Mouse (Mus musculus) embryo, embryonic 9.5 days (tissue): ENCODE data around the gene Kcnj10.

Experiments used
- DNase-seq: peaks from one replicate; pipeline ENCODE4 v3.0.0-alpha.2; 2017; ENCODE audit errors: extremely low spot score

Kcnj10 gene

GRCm38 (mm10) chr1:172376758-172377458 is 35.9 kb downstream of the Kcnj10 start:
- peak; percentile 24 for DNase-seq

GRCm38 (mm10) chr1:172380066-172380465 is 39.1 kb downstream of the Kcnj10 start:
- no peak for DNase-seq

DNA sequence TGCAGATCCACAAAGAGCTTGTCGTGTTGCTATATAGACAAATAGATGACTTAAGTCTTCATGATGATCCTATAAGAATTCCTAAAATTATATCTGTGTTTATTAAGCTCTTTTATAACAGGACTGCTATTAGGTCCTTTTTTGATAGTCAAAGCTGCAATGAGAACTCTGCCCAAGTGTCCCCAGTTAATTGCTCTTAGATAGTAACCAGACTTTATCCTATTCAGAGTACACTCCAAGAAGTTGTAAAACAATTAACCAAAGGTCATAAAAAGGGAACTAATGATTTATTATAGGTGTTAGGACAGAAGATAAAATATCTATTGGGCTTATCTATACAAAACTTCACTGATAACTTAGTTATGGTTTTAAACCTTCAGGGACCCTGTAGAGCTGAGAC is 41.1 kb downstream of the Kcnj10 start:
- DNase-seq, result no peak

DNA sequence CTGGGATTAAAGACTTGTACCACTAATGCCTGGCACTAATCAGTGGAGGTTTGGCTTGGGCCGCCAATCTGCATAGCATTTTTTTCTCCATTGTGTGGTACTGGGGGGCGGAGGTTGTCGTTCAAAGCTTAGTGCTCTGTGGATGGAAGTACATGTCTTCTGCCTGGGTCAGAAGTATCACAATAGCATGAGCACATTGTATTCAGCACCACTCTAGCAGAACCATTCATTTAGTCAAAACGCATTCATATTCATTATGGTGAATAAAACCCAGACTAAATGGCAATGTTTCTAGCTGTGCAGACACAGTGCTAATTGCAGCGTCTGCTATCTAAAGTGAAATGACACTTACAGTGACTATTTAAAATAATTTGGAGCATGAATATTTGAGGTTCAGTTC is 46.2 kb downstream of the Kcnj10 start:
- DNase-seq, result no peak

DNA sequence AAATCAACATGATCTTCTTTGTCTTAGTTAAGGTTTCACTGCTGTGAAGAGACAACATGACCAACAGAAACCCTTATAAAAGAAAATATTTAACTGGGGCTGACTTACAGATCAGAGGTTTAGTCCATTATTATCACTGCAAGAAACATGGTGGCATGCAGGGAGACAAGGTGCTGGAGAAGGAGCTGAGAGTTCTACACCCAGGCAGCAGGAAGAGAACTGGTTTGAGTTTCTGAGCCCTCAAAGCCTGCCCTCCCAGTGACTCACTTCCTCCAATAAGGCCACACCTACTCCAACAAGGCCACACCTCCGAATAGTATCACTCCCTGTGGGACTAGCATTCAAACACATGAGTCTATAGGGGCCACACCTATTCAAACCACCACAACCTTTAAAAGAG is 49.8 kb downstream of the Kcnj10 start:
- DNase-seq, result no peak

- no peak for DNase-seq
These were observed 51.0 kb downstream of the Kcnj10 start for GRCm38 (mm10) chr1:172391807-172392581.

- no peak for DNase-seq
These were observed 51.7 kb downstream of the Kcnj10 start for GRCm38 (mm10) chr1:172392643-172393170.

GRCm38 (mm10) chr1:172393739-172394138 is 52.7 kb downstream of the Kcnj10 start:
- DNase-seq, result no peak

- DNase-seq, result no peak
These were observed 56.2 kb downstream of the Kcnj10 start for GRCm38 (mm10) chr1:172396996-172397752.

DNA sequence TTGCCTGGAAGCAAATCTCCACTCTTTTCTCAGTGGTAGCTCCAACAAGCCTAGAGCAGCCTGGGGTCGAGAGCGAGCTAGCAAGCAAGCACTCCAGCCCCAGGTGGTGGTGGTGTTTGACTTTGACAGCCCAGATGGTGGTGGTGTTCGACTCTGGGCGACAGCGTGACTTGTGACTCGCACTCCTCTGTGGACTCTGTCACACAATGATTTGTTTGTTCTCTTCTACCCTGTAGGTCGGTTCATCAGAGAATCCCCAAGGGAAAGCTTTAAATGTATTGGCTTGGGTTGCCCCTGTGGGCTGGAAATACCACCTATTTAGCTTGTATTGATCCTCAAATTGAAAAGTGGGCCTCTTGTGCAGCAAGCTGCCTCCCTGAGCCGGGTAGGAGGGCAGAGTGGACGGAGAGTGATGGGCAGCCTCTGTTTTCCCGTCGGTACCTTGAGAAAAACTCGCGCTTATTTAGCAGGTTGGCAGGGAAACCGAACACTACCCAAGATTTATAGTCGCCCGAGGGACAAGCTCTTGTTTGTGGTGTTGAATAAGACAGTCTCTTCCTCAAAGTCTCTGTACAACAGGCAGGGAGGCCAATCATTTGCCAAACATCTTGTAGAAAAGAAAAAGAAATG is 65.2 kb downstream of the Kcnj10 start:
- no peak for DNase-seq

DNA sequence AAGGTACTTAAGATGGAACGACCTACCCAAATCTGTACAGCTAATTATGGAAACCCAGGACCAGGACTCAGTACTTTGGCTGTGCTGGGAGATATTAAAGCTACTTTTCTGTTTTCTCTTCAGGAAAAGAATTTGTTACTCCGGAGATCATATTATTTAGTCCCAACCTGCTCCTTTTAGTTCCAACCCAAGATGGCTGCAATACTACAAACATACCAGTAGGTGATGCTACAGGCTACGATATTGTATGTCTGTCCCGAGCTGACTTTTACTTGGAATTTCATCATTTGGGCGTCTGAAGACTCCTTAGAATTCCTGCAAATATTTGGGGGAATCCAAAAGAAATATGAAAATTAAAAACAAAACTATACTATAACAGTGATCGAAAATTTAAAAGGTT is 68.0 kb downstream of the Kcnj10 start:
- DNase-seq, result peak; percentile 55

GRCm38 (mm10) chr1:172409431-172409830 is 68.4 kb downstream of the Kcnj10 start:
- DNase-seq, result no peak

DNA sequence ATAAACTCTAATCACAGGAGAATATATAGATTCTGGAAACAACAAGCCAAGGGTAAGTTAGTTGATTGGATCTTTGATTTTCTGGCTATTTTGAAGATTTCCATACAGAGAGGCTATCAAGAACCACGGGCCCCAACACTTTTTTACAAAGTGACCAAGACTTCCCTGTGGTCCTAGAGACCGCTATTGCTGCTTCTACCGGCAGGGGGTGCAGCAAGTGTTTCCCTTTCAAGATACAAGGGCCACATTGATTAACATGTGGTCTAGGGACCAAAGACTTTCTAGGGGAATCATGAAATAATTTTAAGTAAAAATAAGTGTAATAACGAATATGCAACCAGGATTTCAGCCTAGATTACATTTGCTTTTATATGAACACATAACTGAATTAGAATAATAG is 69.8 kb downstream of the Kcnj10 start:
- DNase-seq, result peak; percentile 67

DNA sequence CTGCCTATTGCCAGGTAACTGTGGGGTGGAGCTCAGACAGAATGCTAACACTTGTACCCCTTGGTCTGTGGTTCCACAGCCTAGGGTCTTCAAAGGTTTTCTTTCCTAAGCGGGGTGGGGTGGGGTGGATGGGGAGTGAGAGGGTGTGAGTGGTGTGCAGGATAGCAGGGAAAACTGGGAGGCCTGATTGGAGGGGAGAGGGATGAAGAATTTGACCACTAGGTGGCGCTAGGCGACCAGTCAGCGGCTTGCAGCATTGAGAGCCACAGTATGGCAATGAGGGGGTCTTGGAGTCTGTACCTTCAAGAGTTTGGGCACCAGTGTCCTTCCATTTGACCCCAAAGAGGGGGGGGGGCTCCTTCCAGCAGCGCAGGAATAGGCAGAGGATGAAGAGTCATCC is 71.2 kb downstream of the Kcnj10 start:
- peak; percentile 82 for DNase-seq

DNA sequence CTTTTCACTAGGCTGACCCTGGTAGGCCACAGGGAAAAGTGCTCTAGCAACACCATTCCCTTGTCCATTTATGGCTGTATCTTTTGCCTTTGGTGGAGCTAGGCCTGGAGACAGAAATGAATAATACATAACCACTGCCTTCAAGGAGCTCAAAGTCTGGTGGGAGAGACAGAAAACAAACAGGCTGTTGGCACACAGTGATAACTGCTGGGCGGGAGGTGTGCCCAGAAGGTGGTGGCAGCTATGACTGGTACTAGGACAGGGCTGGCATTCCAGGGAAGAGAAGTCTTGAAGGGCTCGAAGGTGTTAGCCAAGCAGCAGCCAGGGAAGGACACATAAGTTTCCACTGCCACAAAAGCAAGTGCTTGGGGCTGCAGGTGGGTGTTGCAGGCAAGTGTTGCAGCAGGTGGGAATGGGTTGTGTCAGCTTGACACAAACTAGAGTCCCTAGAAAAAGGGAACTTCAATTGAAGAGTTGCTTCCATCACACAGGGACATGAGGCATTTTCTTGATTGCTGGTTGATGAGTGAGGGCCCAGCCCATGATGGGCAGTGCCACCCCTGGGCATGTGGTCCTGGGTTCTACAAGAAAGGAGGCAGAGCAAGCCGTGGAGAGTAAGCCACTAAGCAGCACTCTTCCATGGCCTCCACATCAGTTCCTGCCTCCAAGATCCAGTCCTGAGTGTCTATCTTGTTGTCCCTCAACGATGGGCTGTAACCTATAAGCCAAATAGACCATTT is 72.7 kb downstream of the Kcnj10 start:
- no peak for DNase-seq

DNA sequence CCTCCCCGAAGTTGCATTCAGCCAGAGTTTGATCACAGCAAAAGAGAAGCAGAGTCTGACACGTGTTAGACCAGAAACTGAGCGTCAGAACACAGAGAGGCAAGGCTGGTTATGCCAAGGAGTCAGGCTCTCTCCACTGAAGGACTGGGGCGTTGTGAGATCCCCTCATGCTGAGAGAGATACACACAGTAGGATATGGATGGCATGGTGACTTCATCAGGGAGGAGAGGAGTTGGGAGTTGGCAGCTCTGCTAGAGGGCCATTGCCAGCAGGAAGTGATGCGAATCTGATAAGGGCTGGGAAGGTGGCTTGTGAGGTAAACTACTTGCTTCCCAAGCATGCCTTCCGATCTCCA is 73.2 kb downstream of the Kcnj10 start:
- no peak for DNase-seq

- no peak for DNase-seq
These were observed 74.1 kb downstream of the Kcnj10 start for GRCm38 (mm10) chr1:172415061-172415460.

- no peak for DNase-seq
These were observed 77.2 kb downstream of the Kcnj10 start for GRCm38 (mm10) chr1:172418173-172418572.

- DNase-seq, result no peak
These were observed 77.6 kb downstream of the Kcnj10 start for GRCm38 (mm10) chr1:172418642-172419041.

DNA sequence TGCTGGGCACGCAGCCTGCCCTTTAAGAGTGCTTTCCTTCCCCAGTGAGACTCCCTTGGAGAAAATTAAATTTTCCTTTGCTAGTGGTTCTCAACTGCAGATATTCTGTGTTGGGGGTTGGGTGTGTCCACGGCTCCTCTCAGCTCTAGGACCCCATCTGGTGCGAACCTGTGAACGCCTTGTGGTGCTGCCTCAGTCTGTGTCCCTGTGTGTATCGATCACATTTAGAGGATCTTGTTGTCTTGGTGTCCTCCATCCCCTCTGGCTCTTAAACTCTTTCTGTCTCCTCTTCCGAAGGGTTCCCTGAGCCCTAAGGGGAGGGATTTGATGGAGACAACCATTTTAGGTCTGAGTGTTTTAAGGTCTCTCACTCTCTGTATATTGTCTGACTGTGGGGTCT is 79.2 kb downstream of the Kcnj10 start:
- no peak for DNase-seq

DNA sequence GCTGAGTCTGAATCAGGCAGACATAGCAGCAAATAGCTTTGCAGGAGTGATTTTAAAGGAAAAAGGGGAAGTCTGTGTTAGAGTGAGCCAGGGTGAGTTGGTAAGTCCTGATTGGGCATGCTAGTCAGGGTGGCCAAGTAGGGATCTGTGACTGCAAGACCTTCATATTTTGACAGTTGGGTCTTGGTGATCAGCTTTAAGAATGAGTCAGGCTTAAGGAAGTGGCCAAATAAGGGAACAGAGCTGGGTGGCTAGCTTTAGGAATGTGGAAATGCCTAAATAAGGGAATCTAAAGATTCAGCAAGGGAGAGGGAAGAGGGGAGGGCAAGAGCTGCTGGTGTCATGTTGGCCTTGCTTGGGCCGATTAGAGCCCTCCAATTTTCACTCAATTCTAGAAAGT is 82.4 kb downstream of the Kcnj10 start:
- no peak for DNase-seq
